Mouse (Mus musculus) limb, embryonic 14.5 days (tissue): ENCODE measurements around the gene Ugt1a2. TPM values are rescaled to one million over a fixed set of nuclear protein-coding genes. Genes with fewer than 3 reads are reported as not detected.
A peak's percentile ranks its signal among the peaks of the same experiment; 100 is the strongest.

Source experiments
- ATAC-seq: fragments of 200-750 bp; cut with Nextera tagmentation; 2 replicates; pipeline ENCODE4 v1.8.0; 2017; ENCODE audit warnings: low read depth, moderate number of reproducible peaks, moderate TSS enrichment; ENCODE audit not compliant: low FRiP score
- DNase-seq: peaks from one replicate; pipeline ENCODE4 v3.0.0-alpha.2; 2015; ENCODE audit warnings: low spot score
- H3K27ac ChIP-seq: fragments of 300-500 bp; sonication (generic); replicated peaks from 2 replicates; pipeline ENCODE4 v1.5.1; 2014; ENCODE audit warnings: low read depth, mild to moderate bottlenecking, low read length, moderate library complexity, mixed read lengths
- H3K27me3 ChIP-seq: fragments of 300-500 bp; sonication (generic); 2 replicates; pipeline ENCODE4 v1.6.1; 2014; ENCODE audit warnings: low read length, mixed read lengths; ENCODE audit not compliant: control insufficient read depth, insufficient read depth
- H3K36me3 ChIP-seq: fragments of 300-500 bp; sonication (generic); 2 replicates; pipeline ENCODE4 v1.6.1; 2014; ENCODE audit warnings: mild to moderate bottlenecking, low read length, moderate library complexity, mixed read lengths; ENCODE audit not compliant: control insufficient read depth, insufficient read depth
- H3K4me1 ChIP-seq: fragments of 300-500 bp; sonication (generic); 2 replicates; pipeline ENCODE4 v1.6.1; 2014; ENCODE audit warnings: antibody characterized with exemption, low read length, mixed read lengths; ENCODE audit not compliant: control insufficient read depth, insufficient read depth
- H3K4me2 ChIP-seq: fragments of 300-500 bp; sonication (generic); replicated peaks from 2 replicates; pipeline ENCODE4 v1.6.1; 2014; ENCODE audit warnings: low read depth, mild to moderate bottlenecking, low read length, moderate library complexity; ENCODE audit not compliant: severe bottlenecking
- H3K4me3 ChIP-seq: fragments of 300-500 bp; sonication (generic); replicated peaks from 2 replicates; pipeline ENCODE4 v1.5.1; 2014; ENCODE audit warnings: low read length
- H3K9ac ChIP-seq: fragments of 300-500 bp; sonication (generic); 2 replicates; pipeline ENCODE4 v1.6.1; 2014; ENCODE audit warnings: mild to moderate bottlenecking, low read depth, low read length, moderate library complexity; ENCODE audit not compliant: severe bottlenecking
- H3K9me3 ChIP-seq: fragments of 300-500 bp; sonication (generic); 2 replicates; pipeline ENCODE4 v1.6.1; 2016; ENCODE audit warnings: low read length; ENCODE audit not compliant: control insufficient read depth
- POLR2A ChIP-seq: fragments of 200-500 bp; IDR thresholded peaks from 2 replicates; pipeline ENCODE4 v1.8.0; 2012; ENCODE audit warnings: inconsistent platforms, mild to moderate bottlenecking, moderate library complexity, borderline replicate concordance; ENCODE audit not compliant: insufficient read depth, insufficient read length; ENCODE audit errors: extremely low read depth
- WGBS: fragments of 180-500 bp; shearing (Covaris S2); extraction: QIAGEN DNeasy Blood & Tissue Kit; methylation state at CpG from one replicate; pipeline ENCODE4 v1.1.7; 2014; 5-methylcytosine and 5-hydroxymethylcytosine counted together
- polyA plus RNA-seq, 2 experiments: library from polyadenylated mRNA; depleted of rRNA in 1 of 2; stranded (reverse) in 1 of 2; unstranded in 1 of 2; fragments of >200 nt; fragmentation: Nextera tagmentation in 1 of 2; extraction: Ambion mirVana in 1 of 2; gene quantifications; 2 replicates each; pipeline versions ENCODE4 v1.2.1 to v1.2.3; 2012 to 2014

The Ugt1a2 gene
- polyA plus RNA-seq, 2 experiments, result 0.04 TPM; not detected in 1

DNA sequence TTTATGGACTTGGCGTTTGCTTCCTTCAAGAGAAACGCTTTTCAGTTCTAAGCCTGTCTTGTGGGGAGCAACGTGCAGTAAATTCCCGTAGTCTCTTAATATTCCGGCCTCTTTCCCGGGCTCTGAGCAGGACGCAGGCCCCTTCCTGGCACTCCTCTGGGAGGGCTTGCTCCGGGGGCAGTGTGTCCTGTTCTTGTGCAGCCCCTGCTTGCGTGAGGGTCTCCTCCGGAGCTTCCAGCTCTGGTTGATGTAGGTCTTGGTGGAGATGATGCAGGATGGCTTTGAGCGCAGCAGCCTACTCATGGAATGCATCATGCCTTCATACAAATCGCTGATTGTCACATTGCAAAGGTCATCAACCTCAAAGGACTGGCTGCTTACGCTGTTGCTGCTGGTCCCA, 65.7 kb downstream of the Ugt1a2 start:
- H3K27me3 ChIP-seq, result no peaks in the 10 kb centered on the region
- ATAC-seq, result no peak
- no peaks in the 10 kb centered on the region for H3K9me3 ChIP-seq
- H3K27ac ChIP-seq, result no peak overlapping the region
- no peak overlapping the region for H3K4me2 ChIP-seq
- WGBS, result 89% methylated on average over 13 of the region's 13 CpGs
- peaks cover 90% of the 10 kb centered on the region for H3K36me3 ChIP-seq
- no peak for DNase-seq
- H3K4me3 ChIP-seq, result no peak overlapping the region
- H3K4me1 ChIP-seq, result no peaks in the 10 kb centered on the region
- H3K9ac ChIP-seq, result no peak overlapping the region
- no peak for TF ChIP-seq POLR2A

DNA sequence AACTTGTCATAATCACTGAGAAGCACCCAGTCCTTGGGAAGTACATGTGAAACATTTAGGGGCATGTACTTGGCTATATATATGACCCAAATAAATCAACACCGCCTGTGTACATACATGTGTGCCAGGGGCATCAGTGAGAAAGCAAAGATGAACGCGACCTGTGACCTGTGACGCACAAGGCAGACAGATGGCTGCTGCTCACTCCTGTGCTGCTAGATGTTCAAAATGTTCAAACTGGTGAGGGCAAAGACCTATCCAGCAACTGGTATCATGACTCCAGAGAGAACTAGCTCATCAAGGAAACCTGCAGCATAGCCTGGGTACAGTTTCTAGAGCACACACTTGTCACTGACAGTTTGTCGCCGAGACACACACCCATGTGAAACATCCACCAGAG, 67.1 kb downstream of the Ugt1a2 start:
- DNase-seq (no peak), ATAC-seq (0 out of 2 replicates have a peak, but pooled peaks have one; percentile 0)
- Histone ChIP-seq H3K36me3 (peaks cover 90% of the 10 kb centered on the region), H3K4me2 (no peak overlapping the region), H3K27ac (no peak overlapping the region), H3K9ac (no peak overlapping the region), H3K9me3 (no peaks in the 10 kb centered on the region), H3K4me1 (no peaks in the 10 kb centered on the region), H3K4me3 (no peak overlapping the region), H3K27me3 (no peaks in the 10 kb centered on the region)
- TF ChIP-seq POLR2A, result no peak
- 91% methylated on average over 6 of the region's 6 CpGs for WGBS

GRCm38 (mm10) chr1:88268070-88268469, 67.7 kb downstream of the Ugt1a2 start:
- ATAC-seq, result 0 out of 2 replicates have a peak, but pooled peaks have one; percentile 1
- DNase-seq, result no peak
- H3K4me2 ChIP-seq, result no peak overlapping the region
- H3K4me1 ChIP-seq, result no peaks in the 10 kb centered on the region
- 88% methylated on average over 6 of the region's 6 CpGs for WGBS
- no peak overlapping the region for H3K27ac ChIP-seq
- H3K9ac ChIP-seq, result no peak overlapping the region
- H3K27me3 ChIP-seq, result no peaks in the 10 kb centered on the region
- no peak for TF ChIP-seq POLR2A
- H3K9me3 ChIP-seq, result no peaks in the 10 kb centered on the region
- H3K36me3 ChIP-seq, result peaks cover 90% of the 10 kb centered on the region
- H3K4me3 ChIP-seq, result no peak overlapping the region

Other genes starting within 250 kb of the Ugt1a2 start
- gene Usp40, start 192.1 kb upstream of the Ugt1a2 start, polyA plus RNA-seq (2012; rRNA removed), result 33.2 and 35.2 TPM in 2 replicates
- 36.2 and 44.1 TPM in 2 replicates for gene Usp40, start 192.1 kb upstream of the Ugt1a2 start, polyA plus RNA-seq (2014; fragmentation: Nextera tagmentation; extraction: Ambion mirVana)
- not detected in 2 replicates for gene Ugt1a10, start 145.2 kb upstream of the Ugt1a2 start, polyA plus RNA-seq (2012; rRNA removed)
- gene Ugt1a10, start 145.2 kb upstream of the Ugt1a2 start, polyA plus RNA-seq (2014; fragmentation: Nextera tagmentation; extraction: Ambion mirVana), result not detected in 2 replicates
- not detected in 2 replicates for gene Ugt1a9, start 129.8 kb upstream of the Ugt1a2 start, polyA plus RNA-seq (2012; rRNA removed)
- gene Ugt1a9, start 129.8 kb upstream of the Ugt1a2 start, polyA plus RNA-seq (2014; fragmentation: Nextera tagmentation; extraction: Ambion mirVana), result not detected in 2 replicates
- not detected in 2 replicates for gene Ugt1a8, start 112.8 kb upstream of the Ugt1a2 start, polyA plus RNA-seq (2012; rRNA removed)
- gene Ugt1a8, start 112.8 kb upstream of the Ugt1a2 start, polyA plus RNA-seq (2014; fragmentation: Nextera tagmentation; extraction: Ambion mirVana), result not detected in 2 replicates
- gene Ugt1a7c, start 105.5 kb upstream of the Ugt1a2 start, polyA plus RNA-seq (2012; rRNA removed), result 2.0 and 2.2 TPM in 2 replicates
- gene Ugt1a7c, start 105.5 kb upstream of the Ugt1a2 start, polyA plus RNA-seq (2014; fragmentation: Nextera tagmentation; extraction: Ambion mirVana), result 2.5 and 2.6 TPM in 2 replicates
- 0.12 and 0.24 TPM in 2 replicates for gene Ugt1a6b, start 97.3 kb upstream of the Ugt1a2 start, polyA plus RNA-seq (2012; rRNA removed)
- 0.70 and 1.0 TPM in 2 replicates for gene Ugt1a6b, start 97.3 kb upstream of the Ugt1a2 start, polyA plus RNA-seq (2014; fragmentation: Nextera tagmentation; extraction: Ambion mirVana)
- gene Ugt1a6a, start 65.8 kb upstream of the Ugt1a2 start, polyA plus RNA-seq (2012; rRNA removed), result 1.9 and 2.3 TPM in 2 replicates
- gene Ugt1a6a, start 65.8 kb upstream of the Ugt1a2 start, polyA plus RNA-seq (2014; fragmentation: Nextera tagmentation; extraction: Ambion mirVana), result 2.9 and 5.4 TPM in 2 replicates
- gene Ugt1a5, start 34.6 kb upstream of the Ugt1a2 start, polyA plus RNA-seq (2012; rRNA removed), result 0.08 and 0.19 TPM in 2 replicates
- not detected in 2 replicates for gene Ugt1a5, start 34.6 kb upstream of the Ugt1a2 start, polyA plus RNA-seq (2014; fragmentation: Nextera tagmentation; extraction: Ambion mirVana)
- gene Dnajb3, start 5.2 kb downstream of the Ugt1a2 start, polyA plus RNA-seq (2012; rRNA removed), result 9.1 and 10.2 TPM in 2 replicates
- gene Dnajb3, start 5.2 kb downstream of the Ugt1a2 start, polyA plus RNA-seq (2014; fragmentation: Nextera tagmentation; extraction: Ambion mirVana), result 9.4 and 10.5 TPM in 2 replicates
- gene Ugt1a1, start 11.4 kb downstream of the Ugt1a2 start, polyA plus RNA-seq (2012; rRNA removed), result 1.5 and 2.3 TPM in 2 replicates
- 4.3 and 5.8 TPM in 2 replicates for gene Ugt1a1, start 11.4 kb downstream of the Ugt1a2 start, polyA plus RNA-seq (2014; fragmentation: Nextera tagmentation; extraction: Ambion mirVana)
- 0.15 and 0.20 TPM in 2 replicates for gene Mroh2a, start 26.4 kb downstream of the Ugt1a2 start, polyA plus RNA-seq (2012; rRNA removed)
- gene Mroh2a, start 26.4 kb downstream of the Ugt1a2 start, polyA plus RNA-seq (2014; fragmentation: Nextera tagmentation; extraction: Ambion mirVana), result 1.7 and 2.2 TPM in 2 replicates
- gene Hjurp, start 77.0 kb downstream of the Ugt1a2 start, polyA plus RNA-seq (2012; rRNA removed), result 277 and 360 TPM in 2 replicates
- 139 and 150 TPM in 2 replicates for gene Hjurp, start 77.0 kb downstream of the Ugt1a2 start, polyA plus RNA-seq (2014; fragmentation: Nextera tagmentation; extraction: Ambion mirVana)
- gene Trpm8, start 77.1 kb downstream of the Ugt1a2 start, polyA plus RNA-seq (2012; rRNA removed), result not detected in 2 replicates
- gene Trpm8, start 77.1 kb downstream of the Ugt1a2 start, polyA plus RNA-seq (2014; fragmentation: Nextera tagmentation; extraction: Ambion mirVana), result not detected in 2 replicates
- 1.5 and 1.6 TPM in 2 replicates for gene Spp2, start 206.4 kb downstream of the Ugt1a2 start, polyA plus RNA-seq (2012; rRNA removed)
- gene Spp2, start 206.4 kb downstream of the Ugt1a2 start, polyA plus RNA-seq (2014; fragmentation: Nextera tagmentation; extraction: Ambion mirVana), result not detected in 2 replicates